Mouse (Mus musculus) c-Kit-negative CD71-positive TER-119-positive erythroid progenitor cells, embryonic 14.5 days (primary cell): ENCODE measurements around the gene Tmem140.

Source experiments
- DNase-seq: peaks from one replicate; pipeline ENCODE4 v3.0.0-alpha.2; 2013; ENCODE audit warnings: low read depth, low spot score

The Tmem140 gene

DNA sequence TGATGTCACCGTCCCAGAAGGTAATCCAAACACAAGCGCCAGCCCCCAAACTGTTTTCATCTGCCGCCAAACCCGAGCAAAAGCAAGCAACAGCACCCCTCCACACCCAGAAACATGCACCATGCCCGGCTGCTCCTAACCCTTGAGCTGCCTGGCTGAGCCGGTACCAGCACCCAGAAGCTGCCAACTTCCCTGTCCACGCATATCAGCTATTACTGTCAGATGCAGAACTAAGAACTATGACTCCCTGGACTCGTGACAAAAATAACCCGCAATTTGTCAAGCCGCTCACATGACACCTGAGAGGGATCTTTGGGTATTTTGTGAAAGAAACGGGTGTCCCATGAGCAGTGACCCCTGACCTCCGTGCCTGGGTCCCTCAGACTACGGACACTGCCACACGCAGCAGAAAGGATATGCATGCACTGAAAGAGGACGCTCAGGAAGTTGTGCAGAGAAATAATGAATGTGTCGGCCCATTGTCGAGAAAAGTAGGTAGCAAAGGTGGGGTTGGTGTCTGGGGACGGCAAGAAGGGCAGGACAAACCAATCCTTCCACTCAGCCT, 44.8 kb downstream of the Tmem140 start:
- DNase-seq = no peak

DNA sequence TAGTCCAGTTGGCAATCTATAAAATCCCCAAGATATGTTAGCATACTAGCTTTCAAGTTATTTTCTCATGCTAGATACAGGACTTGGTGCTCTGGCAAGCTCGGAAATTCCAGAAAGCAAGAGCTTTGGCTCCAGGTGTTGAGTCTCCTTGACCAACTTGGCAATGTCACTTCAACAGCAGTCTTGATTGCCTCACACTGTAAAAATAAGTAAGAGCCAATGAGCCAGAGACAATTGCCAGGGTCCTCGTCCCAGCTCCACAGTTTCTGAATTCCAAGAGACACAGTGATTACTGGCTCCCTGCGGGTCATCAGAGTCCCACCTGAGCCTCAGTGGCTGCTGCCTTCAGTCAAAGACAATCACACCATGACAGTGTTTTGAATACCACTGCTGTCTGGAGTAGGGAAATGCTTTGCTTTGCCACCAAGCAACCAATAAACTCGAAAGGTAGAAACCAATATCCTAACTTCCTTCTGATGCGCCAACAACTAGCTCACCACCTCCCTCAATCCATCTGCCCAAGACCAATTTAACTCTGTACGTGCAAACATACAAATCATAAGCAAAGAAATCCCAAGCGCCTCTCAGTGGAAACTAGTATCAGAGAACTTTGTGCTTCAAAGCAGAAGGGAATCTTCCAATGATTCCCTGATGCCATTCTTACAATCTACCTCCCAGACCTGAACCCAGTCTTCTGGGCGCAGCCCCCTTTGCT, 46.8 kb downstream of the Tmem140 start:
- DNase-seq = no peak

DNA sequence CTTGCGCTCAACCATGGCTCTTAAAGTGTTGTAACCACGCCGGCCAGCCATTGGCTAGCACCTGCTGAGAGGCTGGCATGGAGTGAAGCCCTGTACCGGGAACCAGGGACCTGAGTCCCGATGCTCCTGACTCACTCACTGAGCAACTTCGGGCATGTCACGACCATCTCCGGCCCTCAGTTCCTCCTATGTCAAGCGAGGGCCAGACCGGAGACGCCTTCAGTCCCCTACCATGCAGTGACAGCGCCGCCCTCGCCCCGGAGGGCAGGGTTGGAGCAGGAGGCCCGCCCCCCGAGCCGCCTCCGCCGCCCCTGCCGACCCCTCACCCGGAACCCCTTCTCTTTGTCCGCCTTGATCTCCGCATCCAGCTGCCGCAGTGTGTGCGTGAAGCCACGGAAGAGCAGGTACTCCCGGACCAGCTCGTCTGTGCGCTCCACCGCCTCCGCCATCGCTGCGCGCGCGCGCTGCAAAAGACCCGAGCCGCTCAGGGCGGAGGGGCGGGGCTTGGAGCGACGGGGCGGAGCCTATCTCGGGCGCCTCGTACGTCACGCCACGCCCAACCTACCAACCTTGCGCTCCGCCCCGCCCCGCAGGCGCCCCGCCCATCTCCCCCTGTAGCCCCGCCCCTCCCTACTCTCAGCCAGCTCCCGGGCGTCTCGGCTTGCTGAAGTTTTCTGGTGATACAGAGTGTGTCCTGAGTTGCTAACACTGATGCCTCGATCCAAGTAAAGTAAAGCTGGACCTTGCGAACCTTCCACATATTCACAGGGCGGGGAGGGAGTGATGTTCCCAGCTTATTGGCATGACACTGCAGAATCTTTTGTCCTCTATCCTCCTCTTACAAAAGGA, 47.6 kb downstream of the Tmem140 start, which contains the start of gene Wdr91:
TSS of gene Wdr91 (minus strand) at position 506 of the 849 bp plus-strand sequence.
- peak; percentile 91 for DNase-seq

- no peak for DNase-seq
Observed at GRCm38 (mm10) chr6:34913341-34914040, 50.5 kb downstream of the Tmem140 start.

GRCm38 (mm10) chr6:34914462-34914861, 51.5 kb downstream of the Tmem140 start:
- DNase-seq = no peak

- no peak for DNase-seq
Observed at GRCm38 (mm10) chr6:34919146-34919545, 56.2 kb downstream of the Tmem140 start.

- no peak for DNase-seq
Observed at GRCm38 (mm10) chr6:34919956-34920355, 57.0 kb downstream of the Tmem140 start, which contains the start of gene Stra8. Stra8 (plus strand) TSS chr6:34920163.

DNA sequence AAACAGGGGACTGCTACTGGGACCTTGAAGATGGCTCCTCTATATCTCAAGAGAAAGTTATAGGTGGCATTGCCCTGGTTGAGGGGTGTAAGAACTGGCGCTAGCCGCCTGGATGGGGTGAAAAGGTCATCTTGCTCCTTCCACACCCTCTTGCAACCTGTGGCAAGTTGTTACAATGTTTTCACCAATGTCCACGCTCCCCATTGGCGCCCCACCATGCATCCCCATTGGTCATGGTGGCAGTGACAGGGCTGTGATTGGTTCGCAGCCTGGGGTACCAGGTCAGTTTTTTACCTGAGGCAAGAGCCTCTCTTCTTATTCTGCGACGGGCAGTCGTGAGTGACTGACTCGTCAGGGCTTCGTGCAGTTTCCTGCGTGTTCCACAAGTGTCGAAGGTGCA, 57.7 kb downstream of the Tmem140 start:
- no peak for DNase-seq

GRCm38 (mm10) chr6:34921941-34922340, 59.0 kb downstream of the Tmem140 start:
- DNase-seq = no peak
